Mouse (Mus musculus) erythroblast, embryonic 14.5 days (primary cell): ENCODE results near the gene Bicral.

Experiments
- GATA1 ChIP-seq: IDR thresholded peaks from 2 replicates; pipeline ENCODE4 v1.6.1; 2012; ENCODE audit warnings: low read length, inconsistent platforms, mixed read lengths
- TAL1 ChIP-seq: IDR thresholded peaks from 3 replicates; pipeline ENCODE4 v1.6.1; 2012; ENCODE audit warnings: low read length, inconsistent platforms, mixed read lengths

DNA sequence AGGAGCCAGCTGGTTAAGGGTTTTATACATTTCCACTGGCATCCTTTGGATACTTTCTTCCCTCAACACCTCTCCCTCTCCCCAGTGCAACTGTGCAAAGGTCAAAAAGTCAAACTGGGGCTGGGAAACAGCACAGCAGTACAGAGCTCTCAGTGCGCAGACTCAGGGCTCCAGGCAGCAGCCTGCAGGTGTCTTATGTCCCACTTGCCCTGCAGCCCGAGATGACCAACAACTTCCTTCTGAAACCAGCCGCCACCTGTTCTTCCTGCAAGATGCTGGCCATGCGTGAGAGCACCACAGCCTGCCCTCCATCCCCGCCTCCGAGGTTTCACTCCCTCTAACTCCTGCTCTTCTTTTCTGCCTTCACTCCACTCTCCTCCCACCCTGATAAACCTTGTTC lies 5.6 kb downstream of the Bicral start:
- no peak for TF ChIP-seq GATA1
- TF ChIP-seq TAL1 = no peak
